In genomic region chr11:121339647-121340046, GRCm38 (mm10) we compare ENCODE assay signal across 18 mouse cellular contexts. TPM values are rescaled to one million over a fixed set of nuclear protein-coding genes. Genes with fewer than 3 reads are reported as not detected.
"Had no signal": no experiment of that assay in that cellular context is flagged by ENCODE, and none has a peak within 500 bp of the region (broad histone marks: within the 10 kb centered on the region; RNA-seq: fewer than 3 reads in every experiment).

No protein-coding gene starts in this region.

- ATAC-seq: intestine, embryonic 16.5 days; midbrain, embryonic 13.5 days; midbrain, embryonic 16.5 days had no signal

- H3K9me3 ChIP-seq: megakaryocyte, embryonic 14.5 days; midbrain, embryonic 10.5 days; midbrain, embryonic 13.5 days; stomach, embryonic 15.5 days had no signal

- H3K27ac ChIP-seq: kidney, postnatal 0 days; layer of hippocampus, adult 2 months; liver, embryonic 14.5 days; midbrain, embryonic 10.5 days; midbrain, embryonic 13.5 days; stomach, embryonic 15.5 days had no signal

- H3K9ac ChIP-seq: liver, embryonic 14.5 days; midbrain, embryonic 13.5 days; stomach, embryonic 15.5 days had no signal

- H3K4me1 ChIP-seq: midbrain, embryonic 10.5 days; midbrain, embryonic 13.5 days; stomach, embryonic 15.5 days had no signal

- H3K4me3 ChIP-seq: layer of hippocampus, adult 2 months; midbrain, embryonic 10.5 days; midbrain, embryonic 13.5 days; myocyte; stomach, embryonic 15.5 days had no signal

- DNase-seq: kidney, adult 18-20 months; kidney, postnatal 25 days; layer of hippocampus, adult 9-11 months; lung, adult 2 months; lung, postnatal 14 days; lung, postnatal 4 days; thymus, postnatal 25 days had no signal

- H3K4me2 ChIP-seq: midbrain, embryonic 13.5 days; stomach, embryonic 15.5 days had no signal

- H3K27me3 ChIP-seq: megakaryocyte, embryonic 14.5 days; midbrain, embryonic 13.5 days; stomach, embryonic 15.5 days had no signal

RNA-seq across cellular contexts. Expression of gene Rab40b, which starts 48.4 kb away (rescaled TPM):
- total RNA-seq: monocyte, adult 5-6 weeks had no signal
